Mouse (Mus musculus): Measurements from ENCODE around the gene Gm20388. TPM values are rescaled to one million over a fixed set of nuclear protein-coding genes. Genes with fewer than 3 reads are reported as not detected.
A peak's percentile ranks its signal among the peaks of the same experiment; 100 is the strongest.

Gm20388 gene
- total RNA-seq, 2 experiments from 2014 or later = 6.8 to 7.8 TPM

GRCm38 (mm10) chr8:122663670-122664069 lies 2753.0 kb downstream of the Gm20388 start:
- DNase-seq = no peak
- intact Hi-C loops (cut with DNase I) = no loop called here

GRCm38 (mm10) chr8:122665221-122665620 lies 2754.6 kb downstream of the Gm20388 start:
- intact Hi-C loops (cut with DNase I) = no loop called here
- DNase-seq = peak; percentile 54 to 59

- intact Hi-C loops (cut with DNase I) = no loop called here
- DNase-seq = peak in 1 of 2 experiments; percentile 56
These were observed 2755.2 kb downstream of the Gm20388 start for GRCm38 (mm10) chr8:122665667-122666316.

GRCm38 (mm10) chr8:122666338-122666764 lies 2755.7 kb downstream of the Gm20388 start:
- no peak for DNase-seq
- intact Hi-C loops (cut with DNase I) = no loop called here

- no peak for DNase-seq
- intact Hi-C loops (cut with DNase I) = no loop called here
These were observed 2756.2 kb downstream of the Gm20388 start for GRCm38 (mm10) chr8:122666827-122667226.

GRCm38 (mm10) chr8:122667854-122668253 lies 2757.2 kb downstream of the Gm20388 start:
- intact Hi-C loops (cut with DNase I) = no loop called here
- DNase-seq = no peak

- no peak for DNase-seq
- intact Hi-C loops (cut with DNase I) = no loop called here
These were observed 2758.7 kb downstream of the Gm20388 start for GRCm38 (mm10) chr8:122669370-122669769.

GRCm38 (mm10) chr8:122670001-122670400 lies 2759.4 kb downstream of the Gm20388 start:
- no peak for DNase-seq
- intact Hi-C loops (cut with DNase I) = no loop called here

GRCm38 (mm10) chr8:122670718-122671117 lies 2760.1 kb downstream of the Gm20388 start:
- intact Hi-C loops (cut with DNase I) = no loop called here
- no peak for DNase-seq

- no peak for DNase-seq
- intact Hi-C loops (cut with DNase I) = no loop called here
These were observed 2761.3 kb downstream of the Gm20388 start for GRCm38 (mm10) chr8:122671894-122672293.

- DNase-seq = no peak
- intact Hi-C loops (cut with DNase I) = no loop called here
These were observed 2763.3 kb downstream of the Gm20388 start for GRCm38 (mm10) chr8:122673989-122674388.

GRCm38 (mm10) chr8:122674999-122675398 lies 2764.4 kb downstream of the Gm20388 start:
- no peak for DNase-seq
- intact Hi-C loops (cut with DNase I) = loop anchor here (5.0 kb wide), 1 partner anchor 53 kb away; the partner anchor contains the start of gene Pabpn1l

- intact Hi-C loops (cut with DNase I) = loop anchor here (5.0 kb wide), 1 partner anchor 54 kb away; the partner anchor contains the start of gene Pabpn1l
- no peak for DNase-seq
These were observed 2765.2 kb downstream of the Gm20388 start for GRCm38 (mm10) chr8:122675596-122676420.

GRCm38 (mm10) chr8:122676621-122677480 lies 2766.2 kb downstream of the Gm20388 start:
- intact Hi-C loops (cut with DNase I) = loop anchor here (5.0 kb wide), 1 partner anchor 55 kb away; the partner anchor contains the start of gene Pabpn1l
- peak; percentile 47 to 49 for DNase-seq

GRCm38 (mm10) chr8:122677481-122678021 lies 2766.9 kb downstream of the Gm20388 start:
- intact Hi-C loops (cut with DNase I) = loop anchor here (2.0 to 5.0 kb wide), 2 partner anchors 55 to 151 kb away; partner anchors contain the start of gene Pabpn1l
- no peak for DNase-seq

- DNase-seq = peak; percentile 65 to 78
- intact Hi-C loops (cut with DNase I) = loop anchor here (2.0 to 5.0 kb wide), 2 partner anchors 56 to 151 kb away; partner anchors contain the start of gene Pabpn1l
These were observed 2767.6 kb downstream of the Gm20388 start for GRCm38 (mm10) chr8:122678061-122678895.

GRCm38 (mm10) chr8:122678896-122679210 lies 2768.2 kb downstream of the Gm20388 start:
- DNase-seq = no peak
- intact Hi-C loops (cut with DNase I) = loop anchor here (2.0 to 5.0 kb wide), 2 partner anchors 57 to 150 kb away; partner anchors contain the start of gene Pabpn1l

- intact Hi-C loops (cut with DNase I) = loop anchor here (2.0 to 5.0 kb wide), 2 partner anchors 57 to 149 kb away; partner anchors contain the start of gene Pabpn1l
- no peak for DNase-seq
These were observed 2768.8 kb downstream of the Gm20388 start for GRCm38 (mm10) chr8:122679325-122679920.

- no peak for DNase-seq
- intact Hi-C loops (cut with DNase I) = no loop called here
These were observed 2769.5 kb downstream of the Gm20388 start for GRCm38 (mm10) chr8:122680171-122680570.
